Mouse (Mus musculus): Measurements from ENCODE around the gene Cox6a1.

DNA sequence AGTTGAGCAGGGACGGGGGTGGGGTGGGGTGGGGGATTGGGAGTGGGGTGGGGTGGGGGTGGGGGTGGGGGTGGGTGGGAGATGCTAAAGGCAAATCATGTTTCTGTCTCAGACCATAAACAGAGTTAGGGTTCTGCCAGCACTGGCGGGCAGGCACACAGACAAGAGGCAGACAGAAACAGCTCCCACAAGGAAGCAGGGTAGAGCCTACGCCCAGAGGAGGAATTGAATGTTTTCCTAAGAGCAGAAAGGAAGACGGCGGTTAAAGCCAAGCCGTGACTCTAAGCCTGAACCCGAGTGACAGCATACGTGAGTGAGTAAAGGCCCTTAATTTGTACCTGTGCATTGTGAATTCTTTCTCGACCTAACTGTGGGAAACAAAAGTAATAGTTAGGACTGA lies 43.2 kb upstream of the Cox6a1 start:
- TF ChIP-seq TAL1 (IDR thresholded peaks at IDR 0.05; ENCODE audit: low read length) (no peak), GATA1 (IDR thresholded peaks at IDR 0.05; ENCODE audit: low read length) (no peak)
